Mouse (Mus musculus) NIH3T3 (cell line): ENCODE results near the gene Gadd45b.

Experiments used
- DNase-seq: peaks from one replicate; pipeline ENCODE4 v3.0.0-alpha.2; 2012; ENCODE audit warnings: low read depth

Gene Gadd45b

DNA sequence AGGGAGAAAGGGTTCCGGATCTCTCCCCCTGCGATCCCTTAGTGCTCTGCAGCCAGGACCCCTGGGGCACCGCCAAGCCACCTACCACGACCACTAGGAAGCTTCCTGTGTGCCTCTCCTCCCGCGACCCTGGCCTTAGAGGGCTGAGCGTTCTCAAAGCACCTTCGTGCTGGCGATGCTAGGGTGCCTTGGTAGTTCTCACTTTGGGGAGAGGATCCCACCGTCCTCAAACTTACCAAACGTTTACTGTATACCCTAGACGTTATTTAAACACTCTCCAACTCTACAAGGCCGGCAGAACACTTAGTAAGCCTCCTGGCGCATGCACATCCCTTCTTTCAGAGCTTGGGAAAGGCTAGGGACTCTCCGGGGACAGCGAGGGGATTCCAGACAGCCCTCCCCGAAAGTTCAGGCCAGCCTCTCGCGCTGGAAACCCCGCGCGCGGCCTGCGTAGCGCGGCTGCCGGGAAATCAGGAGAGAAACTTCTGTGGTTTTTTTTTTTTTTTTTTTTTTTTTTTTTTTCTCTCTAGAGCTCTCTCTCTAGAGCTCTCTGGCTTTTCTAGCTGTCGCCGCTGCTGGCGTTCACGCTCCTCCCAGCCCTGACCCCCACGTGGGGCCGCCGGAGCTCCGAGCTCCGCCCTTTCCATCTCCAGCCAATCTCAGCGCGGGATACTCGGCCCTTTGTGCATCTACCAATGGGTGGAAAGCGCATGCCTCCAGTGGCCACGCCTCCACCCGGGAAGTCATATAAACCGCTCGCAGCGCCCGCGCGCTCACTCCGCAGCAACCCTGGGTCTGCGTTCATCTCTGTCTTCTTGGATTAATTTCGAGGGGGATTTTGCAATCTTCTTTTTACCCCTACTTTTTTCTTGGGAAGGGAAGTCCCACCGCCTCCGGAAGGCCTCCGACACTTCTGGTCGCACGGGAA lies at the start of gene Gadd45b:
Gadd45b (plus strand) TSS at position 775 of the 928 bp plus-strand sequence.
- DNase-seq: peak; percentile 100

GRCm38 (mm10) chr10:80880131-80880641 lies 49.7 kb upstream of the Gadd45b start:
- DNase-seq: peak; percentile 84

GRCm38 (mm10) chr10:80880901-80881300 lies 49.0 kb upstream of the Gadd45b start:
- no peak for DNase-seq

GRCm38 (mm10) chr10:80881301-80881700 lies 48.6 kb upstream of the Gadd45b start:
- peak; percentile 87 for DNase-seq

DNA sequence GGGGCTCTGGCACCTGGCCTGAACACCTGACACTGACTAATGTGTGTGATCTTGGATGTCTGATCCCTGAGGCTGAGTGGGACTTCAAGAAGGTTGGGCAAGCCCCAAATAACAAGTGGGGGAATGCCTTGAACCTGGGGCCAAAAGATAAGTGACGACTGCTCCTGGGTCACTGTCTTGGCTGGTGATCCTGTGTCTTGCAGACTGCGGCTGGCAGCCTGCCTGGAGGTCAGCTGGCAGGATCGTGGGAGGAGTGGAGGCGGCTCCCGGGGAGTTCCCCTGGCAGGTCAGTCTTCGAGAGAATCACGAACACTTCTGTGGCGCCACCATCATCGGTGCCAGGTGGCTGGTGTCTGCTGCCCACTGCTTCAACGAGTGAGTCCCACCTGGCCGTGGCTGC lies 42.7 kb upstream of the Gadd45b start:
- peak; percentile 44 for DNase-seq

GRCm38 (mm10) chr10:80895100-80895499 lies 34.8 kb upstream of the Gadd45b start:
- DNase-seq: no peak

- DNase-seq: no peak
Measured at GRCm38 (mm10) chr10:80895697-80896096, 34.2 kb upstream of the Gadd45b start.

- no peak for DNase-seq
Measured at GRCm38 (mm10) chr10:80896581-80897485, 33.0 kb upstream of the Gadd45b start.

- DNase-seq: no peak
Measured at GRCm38 (mm10) chr10:80897861-80898510, 31.9 kb upstream of the Gadd45b start.

GRCm38 (mm10) chr10:80899074-80899473 lies 30.8 kb upstream of the Gadd45b start:
- DNase-seq: no peak

- DNase-seq: no peak
Measured at GRCm38 (mm10) chr10:80899591-80900317, 30.1 kb upstream of the Gadd45b start.

DNA sequence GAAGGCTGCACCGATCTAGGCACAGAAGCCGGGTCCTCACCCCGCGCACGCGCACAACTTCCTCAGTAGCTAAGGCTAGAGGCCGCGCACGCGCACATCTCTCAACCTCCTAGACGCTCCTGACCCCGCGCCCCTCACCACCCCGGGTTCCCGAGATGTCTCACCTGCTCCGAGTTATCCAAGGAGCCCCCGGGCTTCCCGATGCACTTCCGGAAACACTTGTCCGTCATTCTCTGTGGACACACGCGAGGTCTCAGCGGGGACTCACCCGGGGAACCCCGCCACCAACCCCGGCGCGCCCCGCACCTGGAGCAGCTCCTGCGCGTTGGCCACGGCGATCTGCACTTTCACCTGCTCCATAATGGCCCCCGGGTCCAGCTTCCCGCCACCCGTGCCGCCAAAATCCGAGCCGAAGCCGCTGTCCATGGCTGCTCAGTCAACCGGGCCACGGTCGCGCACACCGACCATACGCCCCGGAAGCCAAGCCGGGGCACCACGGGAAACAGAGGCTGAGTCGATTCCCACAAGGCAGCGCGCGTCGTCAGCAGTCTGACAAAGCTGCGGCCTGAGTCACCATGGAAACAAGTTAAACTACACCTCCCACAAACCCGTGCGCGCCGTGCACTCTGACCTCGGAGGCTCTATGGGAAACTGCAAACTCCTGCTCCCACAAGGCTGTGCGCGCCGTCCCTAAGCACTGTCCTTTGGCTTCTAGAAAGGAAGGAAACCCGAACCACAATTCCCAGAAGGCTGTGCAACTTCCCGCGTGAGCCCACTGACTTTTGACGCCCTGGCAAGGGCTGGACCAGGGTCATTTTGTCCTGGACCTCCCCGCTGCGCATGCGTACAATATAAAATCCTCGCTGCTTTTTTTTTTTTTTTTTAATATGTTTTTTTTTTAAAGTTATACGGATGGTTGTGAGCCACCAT lies 29.3 kb upstream of the Gadd45b start, which contains the start of gene Timm13:
Timm13 (minus strand) TSS at position 652 of the 930 bp plus-strand sequence.
- DNase-seq: peak; percentile 100

GRCm38 (mm10) chr10:80901409-80902272 lies 28.2 kb upstream of the Gadd45b start:
- no peak for DNase-seq

GRCm38 (mm10) chr10:80902273-80902940 lies 27.5 kb upstream of the Gadd45b start:
- no peak for DNase-seq

DNA sequence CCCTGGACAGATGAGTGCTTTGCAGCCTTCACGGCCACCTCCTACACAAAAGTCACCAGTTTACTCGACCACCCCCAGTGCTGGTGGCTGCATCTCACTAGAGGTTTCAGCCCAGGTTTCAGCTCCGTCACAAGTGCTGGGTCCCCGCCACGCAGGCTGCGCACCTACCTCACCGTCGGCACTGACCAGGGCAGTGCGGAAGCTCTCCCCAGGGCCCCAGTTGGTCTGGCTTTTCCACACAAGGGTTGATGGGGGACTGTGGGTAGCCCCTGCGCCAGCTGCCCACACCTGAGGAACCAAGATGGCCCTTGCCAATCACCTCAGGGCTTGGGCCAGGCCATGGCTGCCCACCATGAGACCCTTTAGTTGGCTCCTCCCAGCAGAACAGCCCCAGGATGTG lies 26.6 kb upstream of the Gadd45b start:
- DNase-seq: no peak

DNA sequence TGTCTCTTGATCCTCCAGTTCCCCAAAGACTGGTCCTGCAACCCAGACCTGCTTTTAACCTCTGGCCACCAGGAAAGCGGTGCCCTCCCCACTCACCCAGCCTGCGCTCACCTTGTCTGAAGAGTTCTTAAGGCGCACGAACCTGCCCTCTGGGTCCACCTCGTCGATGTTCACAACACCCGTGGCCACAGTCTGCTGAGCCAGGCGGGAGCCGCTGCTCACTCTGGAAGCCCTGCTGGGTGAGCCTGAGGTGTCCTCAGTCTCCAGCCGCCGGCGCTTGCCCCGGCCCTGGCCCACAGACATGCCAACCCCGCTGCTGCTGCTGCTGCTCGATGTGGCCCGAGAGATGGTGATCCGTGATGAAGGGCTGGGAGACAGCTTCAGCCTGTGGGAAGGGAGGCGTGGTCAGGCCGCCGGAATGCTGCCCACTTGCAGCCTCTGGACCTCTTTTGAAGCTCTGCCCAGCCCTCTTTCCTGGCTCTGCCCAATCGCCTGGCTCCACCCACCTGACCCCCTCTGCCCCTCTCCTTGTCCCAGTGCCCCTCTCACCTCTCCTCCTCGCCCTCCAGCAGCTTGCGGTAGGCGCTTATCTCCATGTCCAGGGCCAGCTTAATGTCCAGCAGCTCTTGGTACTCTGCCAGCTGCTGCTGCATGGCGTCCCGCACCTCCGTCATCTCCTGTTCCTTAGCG lies 25.7 kb upstream of the Gadd45b start:
- no peak for DNase-seq

DNA sequence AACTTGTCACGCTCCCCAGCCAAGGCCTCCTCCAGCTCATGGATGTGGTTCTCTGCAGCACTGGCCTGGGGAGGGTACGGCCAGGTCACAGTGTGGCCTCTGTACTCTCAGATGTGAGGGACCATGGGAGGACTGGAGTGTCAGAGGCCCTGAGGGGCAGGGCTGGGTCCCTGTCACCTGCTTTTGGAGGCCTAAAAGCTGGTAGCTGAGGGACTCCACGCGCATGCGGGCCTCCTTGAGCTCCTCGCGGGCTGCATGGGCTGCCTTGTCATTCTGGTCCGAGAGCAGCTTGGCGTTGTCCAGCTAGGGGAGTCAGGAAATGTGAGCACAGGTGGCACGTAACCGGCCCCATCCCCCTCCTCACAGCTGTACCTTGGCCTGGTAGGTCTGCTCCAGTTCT lies 25.2 kb upstream of the Gadd45b start:
- DNase-seq: no peak
